Mouse (Mus musculus): ENCODE results near the gene Ccdc33.

The Ccdc33 gene

GRCm38 (mm10) chr9:58092581-58093269, 25.9 kb downstream of the Ccdc33 start:
- in situ Hi-C loops (cut with MboI, MseI): no loop called here

GRCm38 (mm10) chr9:58091623-58092425, 26.8 kb downstream of the Ccdc33 start:
- in situ Hi-C loops (cut with MboI, MseI): no loop called here

- in situ Hi-C loops (cut with MboI, MseI): no loop called here
These were observed 31.2 kb downstream of the Ccdc33 start for GRCm38 (mm10) chr9:58087277-58087998.

- in situ Hi-C loops (cut with MboI, MseI): no loop called here
These were observed 31.8 kb downstream of the Ccdc33 start for GRCm38 (mm10) chr9:58086861-58087260.

- in situ Hi-C loops (cut with MboI, MseI): no loop called here
These were observed 32.4 kb downstream of the Ccdc33 start for GRCm38 (mm10) chr9:58086203-58086602.

- in situ Hi-C loops (cut with MboI, MseI): no loop called here
These were observed 33.5 kb downstream of the Ccdc33 start for GRCm38 (mm10) chr9:58085074-58085473.

- in situ Hi-C loops (cut with MboI, MseI): no loop called here
These were observed 34.0 kb downstream of the Ccdc33 start for GRCm38 (mm10) chr9:58084586-58084985.

GRCm38 (mm10) chr9:58074561-58074960, 44.1 kb downstream of the Ccdc33 start:
- in situ Hi-C loops (cut with MboI, MseI): no loop called here

- in situ Hi-C loops (cut with MboI, MseI): no loop called here
These were observed 51.1 kb downstream of the Ccdc33 start for GRCm38 (mm10) chr9:58067546-58067945.

GRCm38 (mm10) chr9:58066731-58067095, 51.9 kb downstream of the Ccdc33 start:
- in situ Hi-C loops (cut with MboI, MseI): no loop called here

GRCm38 (mm10) chr9:58065977-58066730, 52.5 kb downstream of the Ccdc33 start:
- in situ Hi-C loops (cut with MboI, MseI): no loop called here

- in situ Hi-C loops (cut with MboI, MseI): no loop called here
These were observed 53.1 kb downstream of the Ccdc33 start for GRCm38 (mm10) chr9:58065532-58065931.

- in situ Hi-C loops (cut with MboI, MseI): no loop called here
These were observed 55.1 kb downstream of the Ccdc33 start, which contains the start of gene Stra6 for GRCm38 (mm10) chr9:58063531-58063930. Gene Stra6 (plus strand): TSS chr9:58063788.

GRCm38 (mm10) chr9:58060677-58061667, 57.7 kb downstream of the Ccdc33 start:
- in situ Hi-C loops (cut with MboI, MseI): no loop called here

GRCm38 (mm10) chr9:58059920-58060319, 58.7 kb downstream of the Ccdc33 start:
- in situ Hi-C loops (cut with MboI, MseI): no loop called here

- in situ Hi-C loops (cut with MboI, MseI): no loop called here
These were observed 63.0 kb downstream of the Ccdc33 start for GRCm38 (mm10) chr9:58055666-58056065.

- in situ Hi-C loops (cut with MboI, MseI): loop anchor here (5.0 kb wide), 1 partner anchor 248 kb away; no protein-coding TSS in a partner anchor
These were observed 64.6 kb downstream of the Ccdc33 start for GRCm38 (mm10) chr9:58054032-58054431.

- in situ Hi-C loops (cut with MboI, MseI): loop anchor here (5.0 kb wide), 1 partner anchor 249 kb away; no protein-coding TSS in a partner anchor
These were observed 65.1 kb downstream of the Ccdc33 start for GRCm38 (mm10) chr9:58053544-58053943.

GRCm38 (mm10) chr9:58053102-58053501, 65.5 kb downstream of the Ccdc33 start:
- in situ Hi-C loops (cut with MboI, MseI): loop anchor here (5.0 kb wide), 1 partner anchor 249 kb away; no protein-coding TSS in a partner anchor

- in situ Hi-C loops (cut with MboI, MseI): loop anchor here (5.0 kb wide), 1 partner anchor 250 kb away; no protein-coding TSS in a partner anchor
These were observed 66.7 kb downstream of the Ccdc33 start for GRCm38 (mm10) chr9:58051937-58052336.
